Mouse (Mus musculus): ENCODE results near the gene AC140267.1. TPM values are rescaled to one million over a fixed set of nuclear protein-coding genes. Genes with fewer than 3 reads are reported as not detected.

The AC140267.1 gene
- polyA plus RNA-seq, 1 experiment from 2014 or later = not detected

GRCm38 (mm10) chr15:80217476-80217875 lies 18.2 kb upstream of the AC140267.1 start:
- H3K9ac ChIP-seq = no peak overlapping the region
- no peak overlapping the region for H3K27ac ChIP-seq (ENCODE audit: low read depth)
- no peaks in the 10 kb centered on the region for H3K4me1 ChIP-seq (ENCODE audit: insufficient read depth)
- WGBS = 82% methylated on average over 10 of the region's 10 CpGs
- no peaks in the 10 kb centered on the region for H3K27me3 ChIP-seq (ENCODE audit: insufficient read depth, low read length)
- H3K36me3 ChIP-seq (ENCODE audit: insufficient read depth) = peaks cover 7% of the 10 kb centered on the region; the same call in 1 of the 2 replicates
- no peak overlapping the region for H3K4me3 ChIP-seq (ENCODE audit: low read depth, low read length)
- no peak overlapping the region for H3K4me2 ChIP-seq
- no peak for ATAC-seq (ENCODE audit: insufficient read depth)
- no peaks in the 10 kb centered on the region for H3K9me3 ChIP-seq (ENCODE audit: low read depth, low read length)
- no peak for DNase-seq
- no peak for TF ChIP-seq CTCF (IDR thresholded peaks at IDR 0.05; ENCODE audit: low read depth)

DNA sequence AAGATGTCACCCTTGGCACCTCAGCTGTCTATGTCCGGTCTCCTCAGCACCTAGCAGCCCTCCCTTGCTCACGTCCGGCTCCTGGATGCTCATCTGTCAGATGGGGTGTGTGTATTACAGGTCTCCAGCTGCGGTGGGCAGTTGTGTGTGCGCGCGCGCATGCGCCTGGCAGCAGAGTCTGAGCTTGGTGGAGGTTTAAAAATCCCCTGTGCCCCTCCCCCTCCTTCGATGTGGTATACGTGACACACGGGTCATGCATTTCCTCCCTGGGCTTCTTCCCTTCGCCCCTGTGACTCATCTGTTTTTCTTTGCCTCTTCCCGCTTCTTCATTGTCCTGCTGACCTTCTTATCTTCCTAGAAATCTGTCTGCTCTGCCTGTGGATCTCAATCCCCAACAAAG lies 16.4 kb upstream of the AC140267.1 start:
- 15% methylated on average over 14 of the region's 14 CpGs for WGBS
- no peak overlapping the region; the same call in 1 of the 2 replicates for H3K9ac ChIP-seq
- H3K4me3 ChIP-seq (ENCODE audit: low read depth, low read length) = no peak overlapping the region
- H3K27ac ChIP-seq (ENCODE audit: low read depth) = no peak overlapping the region
- DNase-seq = peak; percentile 53
- H3K36me3 ChIP-seq (ENCODE audit: insufficient read depth) = peaks cover 6% of the 10 kb centered on the region; the same call in 1 of the 2 replicates
- no peak overlapping the region; the same call in 1 of the 2 replicates for H3K4me2 ChIP-seq
- ATAC-seq (ENCODE audit: insufficient read depth) = no peak
- no peaks in the 10 kb centered on the region for H3K27me3 ChIP-seq (ENCODE audit: insufficient read depth, low read length)
- no peaks in the 10 kb centered on the region for H3K9me3 ChIP-seq (ENCODE audit: low read depth, low read length)
- no peak for TF ChIP-seq CTCF (IDR thresholded peaks at IDR 0.05; ENCODE audit: low read depth)
- no peaks in the 10 kb centered on the region for H3K4me1 ChIP-seq (ENCODE audit: insufficient read depth)

- Histone ChIP-seq H3K4me2 (no peak overlapping the region), H3K9ac (no peak overlapping the region), H3K36me3 (ENCODE audit: insufficient read depth) (peaks cover 6% of the 10 kb centered on the region; the same call in 1 of the 2 replicates), H3K27ac (ENCODE audit: low read depth) (no peak overlapping the region), H3K4me1 (ENCODE audit: insufficient read depth) (no peaks in the 10 kb centered on the region), H3K27me3 (ENCODE audit: insufficient read depth, low read length) (no peaks in the 10 kb centered on the region), H3K4me3 (ENCODE audit: low read depth, low read length) (no peak overlapping the region), H3K9me3 (ENCODE audit: low read depth, low read length) (no peaks in the 10 kb centered on the region)
- WGBS = 58% methylated on average over 4 of the region's 4 CpGs
- DNase-seq (no peak), ATAC-seq (ENCODE audit: insufficient read depth) (no peak)
- TF ChIP-seq CTCF (IDR thresholded peaks at IDR 0.05; ENCODE audit: low read depth) = no peak
These were observed 15.7 kb upstream of the AC140267.1 start for GRCm38 (mm10) chr15:80219705-80220657.

DNA sequence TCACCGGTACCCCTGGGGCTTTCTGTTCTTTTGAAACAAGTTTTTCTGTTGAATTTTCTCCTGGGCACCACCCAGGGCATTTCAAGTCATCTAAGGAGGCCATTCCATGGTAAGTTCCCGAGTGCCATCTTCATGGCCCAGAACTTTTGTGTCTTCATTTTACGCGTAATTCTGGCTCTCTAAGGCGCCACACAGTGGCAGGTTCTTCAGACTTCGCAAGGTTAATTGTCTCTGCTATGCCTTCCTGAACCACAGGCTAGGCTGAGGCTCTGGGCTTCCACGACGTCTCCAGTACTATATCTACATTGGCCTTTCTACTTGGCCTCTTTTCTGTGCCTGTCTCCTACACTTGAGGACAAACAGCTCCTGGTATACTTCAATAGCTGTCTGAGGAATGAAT lies 14.6 kb upstream of the AC140267.1 start:
- no peaks in the 10 kb centered on the region for H3K27me3 ChIP-seq (ENCODE audit: insufficient read depth, low read length)
- no peak overlapping the region for H3K9ac ChIP-seq
- peak; percentile 17 for DNase-seq
- H3K9me3 ChIP-seq (ENCODE audit: low read depth, low read length) = no peaks in the 10 kb centered on the region
- no peak overlapping the region for H3K4me2 ChIP-seq
- ATAC-seq (ENCODE audit: insufficient read depth) = no peak
- no peaks in the 10 kb centered on the region for H3K4me1 ChIP-seq (ENCODE audit: insufficient read depth)
- H3K36me3 ChIP-seq (ENCODE audit: insufficient read depth) = peaks cover 6% of the 10 kb centered on the region; the same call in 1 of the 2 replicates
- TF ChIP-seq CTCF (IDR thresholded peaks at IDR 0.05; ENCODE audit: low read depth) = 0 out of 2 replicates have a peak, but pooled peaks have one; percentile 2
- WGBS = 59% methylated on average over 8 of the region's 8 CpGs
- H3K4me3 ChIP-seq (ENCODE audit: low read depth, low read length) = no peak overlapping the region
- no peak overlapping the region for H3K27ac ChIP-seq (ENCODE audit: low read depth)

DNA sequence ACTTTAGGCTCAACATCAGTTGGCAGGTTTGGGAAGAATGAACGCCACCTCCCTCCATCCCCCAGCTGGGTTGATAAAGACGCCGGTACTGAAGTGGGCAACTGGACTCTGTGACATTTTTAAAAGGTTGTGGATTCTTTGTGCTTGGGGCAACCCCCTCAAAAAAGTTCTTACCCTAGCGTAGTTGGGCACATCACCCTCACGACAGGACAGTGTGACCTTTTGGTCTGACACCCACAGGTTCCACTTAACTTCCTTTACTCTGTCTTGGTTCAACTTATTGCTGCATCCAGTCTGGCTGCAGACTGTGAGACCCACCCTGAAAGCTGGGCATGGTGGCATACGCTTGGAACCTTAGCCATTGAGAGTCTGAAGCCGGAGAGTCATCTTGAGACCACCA lies 11.9 kb upstream of the AC140267.1 start:
- no peak for TF ChIP-seq CTCF (IDR thresholded peaks at IDR 0.05; ENCODE audit: low read depth)
- Histone ChIP-seq H3K4me1 (ENCODE audit: insufficient read depth) (no peaks in the 10 kb centered on the region), H3K4me2 (no peak overlapping the region), H3K4me3 (ENCODE audit: low read depth, low read length) (no peak overlapping the region), H3K27ac (ENCODE audit: low read depth) (no peak overlapping the region), H3K9ac (no peak overlapping the region), H3K9me3 (ENCODE audit: low read depth, low read length) (no peaks in the 10 kb centered on the region), H3K36me3 (ENCODE audit: insufficient read depth) (no peaks in the 10 kb centered on the region), H3K27me3 (ENCODE audit: insufficient read depth, low read length) (no peaks in the 10 kb centered on the region)
- 85% methylated on average over 7 of the region's 7 CpGs for WGBS
- DNase-seq (no peak), ATAC-seq (ENCODE audit: insufficient read depth) (no peak)

DNA sequence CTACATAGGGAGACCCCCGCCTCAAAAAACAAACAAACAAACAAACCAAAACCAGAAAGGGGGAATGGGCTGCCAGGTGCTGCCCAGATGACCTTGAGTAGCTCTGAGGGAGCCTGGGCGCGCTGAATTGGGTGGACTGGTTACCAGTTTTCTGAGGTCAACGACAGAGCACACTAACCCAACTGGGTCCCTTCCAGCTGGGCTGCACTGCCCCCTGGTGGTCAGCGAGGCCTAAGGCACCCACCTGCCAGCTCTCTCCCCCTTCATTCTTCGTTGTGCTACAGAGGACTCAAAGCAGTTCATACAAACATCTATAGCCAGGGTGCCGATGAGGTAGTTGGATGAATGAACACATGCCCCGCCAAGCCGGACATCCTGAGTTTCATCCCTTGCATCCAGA lies 10.4 kb upstream of the AC140267.1 start:
- H3K4me2 ChIP-seq = no peak overlapping the region
- H3K27me3 ChIP-seq (ENCODE audit: insufficient read depth, low read length) = no peaks in the 10 kb centered on the region
- no peak overlapping the region for H3K9ac ChIP-seq
- H3K36me3 ChIP-seq (ENCODE audit: insufficient read depth) = no peaks in the 10 kb centered on the region
- no peak overlapping the region for H3K27ac ChIP-seq (ENCODE audit: low read depth)
- WGBS = 24% methylated on average over 9 of the region's 9 CpGs
- no peak overlapping the region for H3K4me3 ChIP-seq (ENCODE audit: low read depth, low read length)
- TF ChIP-seq CTCF (IDR thresholded peaks at IDR 0.05; ENCODE audit: low read depth) = peak; percentile 93
- H3K9me3 ChIP-seq (ENCODE audit: low read depth, low read length) = no peaks in the 10 kb centered on the region
- DNase-seq = peak; percentile 79
- no peaks in the 10 kb centered on the region for H3K4me1 ChIP-seq (ENCODE audit: insufficient read depth)
- ATAC-seq (ENCODE audit: insufficient read depth) = no peak

DNA sequence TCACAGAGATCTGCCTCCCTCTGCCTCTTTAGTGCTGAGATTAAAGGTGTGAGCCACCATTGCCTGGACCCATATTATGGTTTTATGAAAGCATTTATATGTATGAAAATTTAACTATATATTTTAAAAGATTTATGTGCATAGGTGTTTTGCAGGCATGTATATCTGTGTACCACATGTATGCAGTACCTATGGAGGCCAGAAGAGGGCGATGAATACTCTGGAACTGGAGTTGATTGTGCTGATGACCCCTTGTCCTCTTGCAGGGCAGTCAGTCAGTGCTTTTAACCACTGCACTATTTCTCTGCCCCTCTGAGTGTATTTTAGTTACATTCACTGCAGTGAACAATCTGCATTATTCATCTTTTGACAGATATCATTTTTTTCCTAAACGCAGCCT lies 9.8 kb upstream of the AC140267.1 start:
- DNase-seq (peak; percentile 76), ATAC-seq (ENCODE audit: insufficient read depth) (no peak)
- 47% methylated on average over 2 of the region's 2 CpGs for WGBS
- Histone ChIP-seq H3K4me3 (ENCODE audit: low read depth, low read length) (no peak overlapping the region), H3K36me3 (ENCODE audit: insufficient read depth) (no peaks in the 10 kb centered on the region), H3K27me3 (ENCODE audit: insufficient read depth, low read length) (no peaks in the 10 kb centered on the region), H3K27ac (ENCODE audit: low read depth) (no peak overlapping the region), H3K4me2 (no peak overlapping the region), H3K4me1 (ENCODE audit: insufficient read depth) (no peaks in the 10 kb centered on the region), H3K9ac (no peak overlapping the region), H3K9me3 (ENCODE audit: low read depth, low read length) (no peaks in the 10 kb centered on the region)
- peak; percentile 75 for TF ChIP-seq CTCF (IDR thresholded peaks at IDR 0.05; ENCODE audit: low read depth)
